Mouse (Mus musculus): Measurements from ENCODE around the gene Slc38a6. TPM values are rescaled to one million over a fixed set of nuclear protein-coding genes. Genes with fewer than 3 reads are reported as not detected.
A peak's percentile ranks its signal among the peaks of the same experiment; 100 is the strongest.

Gene Slc38a6
- polyA plus RNA-seq, 1 experiment: 7.8 TPM

GRCm38 (mm10) chr12:73325181-73325580 lies 38.6 kb downstream of the Slc38a6 start:
- Histone ChIP-seq H3K36me3 (ENCODE audit: control insufficient read depth, insufficient read depth) (no peaks in the 10 kb centered on the region), H3ac (ENCODE audit: control insufficient read depth, insufficient read length) (no peak overlapping the region), H3K4me3 (no peak overlapping the region), H3K4me2 (ENCODE audit: low read depth) (peak overlapping the region; percentile 78), H3K79me2 (ENCODE audit: control insufficient read depth, insufficient read depth) (no peaks in the 10 kb centered on the region), H3K27me3 (ENCODE audit: control insufficient read depth, insufficient read depth, insufficient read length) (no peaks in the 10 kb centered on the region)
- no peak for TF ChIP-seq TCF12 (IDR thresholded peaks at IDR 0.05; ENCODE audit: insufficient read depth, poor library complexity, severe bottlenecking)
- TF ChIP-seq TCF3 (IDR thresholded peaks at IDR 0.05; ENCODE audit: insufficient read length, low read depth): no peak
- TF ChIP-seq MAX (IDR thresholded peaks at IDR 0.05; ENCODE audit: low read depth): no peak
- no peak for TF ChIP-seq MYOG (IDR thresholded peaks at IDR 0.05; ENCODE audit: control insufficient read depth in 1 of 3, insufficient read depth in 1 of 3, insufficient read length in 2 of 3, low read depth in 2 of 3)
- TF ChIP-seq POLR2A (IDR thresholded peaks at IDR 0.05; ENCODE audit: insufficient read length, low read depth): no peak
- TF ChIP-seq CEBPB (IDR thresholded peaks at IDR 0.05; ENCODE audit: insufficient read depth, poor library complexity, severe bottlenecking): no peak
- TF ChIP-seq REST (IDR thresholded peaks at IDR 0.05; ENCODE audit: insufficient read depth, insufficient read length): no peak
- no peak for TF ChIP-seq E2F4 (IDR thresholded peaks at IDR 0.05; ENCODE audit: insufficient read depth)
- TF ChIP-seq USF1 (IDR thresholded peaks at IDR 0.05; ENCODE audit: low read depth): no peak
- no peak for TF ChIP-seq SRF (IDR thresholded peaks at IDR 0.05; ENCODE audit: control insufficient read depth, insufficient read length, low read depth)
- no peak for TF ChIP-seq MYOD1 (IDR thresholded peaks at IDR 0.05; ENCODE audit: control insufficient read depth in 1 of 3, insufficient read length in 2 of 3, low read depth in 2 of 3)
- TF ChIP-seq POLR2AphosphoS2 (IDR thresholded peaks at IDR 0.05; ENCODE audit: insufficient read length, low read depth): no peak

- TF ChIP-seq MAX (IDR thresholded peaks at IDR 0.05; ENCODE audit: low read depth): no peak
- no peak for TF ChIP-seq MYOG (IDR thresholded peaks at IDR 0.05; ENCODE audit: control insufficient read depth in 1 of 3, insufficient read depth in 1 of 3, insufficient read length in 2 of 3, low read depth in 2 of 3)
- no peak for TF ChIP-seq POLR2AphosphoS2 (IDR thresholded peaks at IDR 0.05; ENCODE audit: insufficient read length, low read depth)
- TF ChIP-seq REST (IDR thresholded peaks at IDR 0.05; ENCODE audit: insufficient read depth, insufficient read length): no peak
- TF ChIP-seq TCF12 (IDR thresholded peaks at IDR 0.05; ENCODE audit: insufficient read depth, poor library complexity, severe bottlenecking): no peak
- no peak for TF ChIP-seq MYOD1 (IDR thresholded peaks at IDR 0.05; ENCODE audit: control insufficient read depth in 1 of 3, insufficient read length in 2 of 3, low read depth in 2 of 3)
- no peak for TF ChIP-seq TCF3 (IDR thresholded peaks at IDR 0.05; ENCODE audit: insufficient read length, low read depth)
- no peak for TF ChIP-seq USF1 (IDR thresholded peaks at IDR 0.05; ENCODE audit: low read depth)
- TF ChIP-seq CEBPB (IDR thresholded peaks at IDR 0.05; ENCODE audit: insufficient read depth, poor library complexity, severe bottlenecking): no peak
- TF ChIP-seq POLR2A (IDR thresholded peaks at IDR 0.05; ENCODE audit: insufficient read length, low read depth): no peak
- no peak for TF ChIP-seq SRF (IDR thresholded peaks at IDR 0.05; ENCODE audit: control insufficient read depth, insufficient read length, low read depth)
- no peak for TF ChIP-seq E2F4 (IDR thresholded peaks at IDR 0.05; ENCODE audit: insufficient read depth)
- H3K36me3 ChIP-seq (ENCODE audit: control insufficient read depth, insufficient read depth): no peaks in the 10 kb centered on the region
- no peak overlapping the region for H3K4me3 ChIP-seq
- no peaks in the 10 kb centered on the region for H3K27me3 ChIP-seq (ENCODE audit: control insufficient read depth, insufficient read depth, insufficient read length)
- peak overlapping the region; percentile 78 for H3K4me2 ChIP-seq (ENCODE audit: low read depth)
- H3ac ChIP-seq (ENCODE audit: control insufficient read depth, insufficient read length): no peak overlapping the region
- H3K79me2 ChIP-seq (ENCODE audit: control insufficient read depth, insufficient read depth): no peaks in the 10 kb centered on the region
Measured at GRCm38 (mm10) chr12:73325617-73326016, 39.0 kb downstream of the Slc38a6 start.

- H3K36me3 ChIP-seq (ENCODE audit: control insufficient read depth, insufficient read depth): no peaks in the 10 kb centered on the region
- H3K4me3 ChIP-seq: no peak overlapping the region
- no peaks in the 10 kb centered on the region for H3K27me3 ChIP-seq (ENCODE audit: control insufficient read depth, insufficient read depth, insufficient read length)
- no peak overlapping the region for H3K4me2 ChIP-seq (ENCODE audit: low read depth)
- TF ChIP-seq MYOD1 (IDR thresholded peaks at IDR 0.05; ENCODE audit: control insufficient read depth in 1 of 3, insufficient read length in 2 of 3, low read depth in 2 of 3) (no peak), E2F4 (IDR thresholded peaks at IDR 0.05; ENCODE audit: insufficient read depth) (no peak), SRF (IDR thresholded peaks at IDR 0.05; ENCODE audit: control insufficient read depth, insufficient read length, low read depth) (no peak), CEBPB (IDR thresholded peaks at IDR 0.05; ENCODE audit: insufficient read depth, poor library complexity, severe bottlenecking) (no peak), MAX (IDR thresholded peaks at IDR 0.05; ENCODE audit: low read depth) (no peak), REST (IDR thresholded peaks at IDR 0.05; ENCODE audit: insufficient read depth, insufficient read length) (no peak), POLR2AphosphoS2 (IDR thresholded peaks at IDR 0.05; ENCODE audit: insufficient read length, low read depth) (no peak), TCF3 (IDR thresholded peaks at IDR 0.05; ENCODE audit: insufficient read length, low read depth) (no peak), USF1 (IDR thresholded peaks at IDR 0.05; ENCODE audit: low read depth) (no peak)
- no peaks in the 10 kb centered on the region for H3K79me2 ChIP-seq (ENCODE audit: control insufficient read depth, insufficient read depth)
- no peak overlapping the region for H3ac ChIP-seq (ENCODE audit: control insufficient read depth, insufficient read length)
Measured at GRCm38 (mm10) chr12:73327381-73327780, 40.8 kb downstream of the Slc38a6 start.

- no peaks in the 10 kb centered on the region for H3K27me3 ChIP-seq (ENCODE audit: control insufficient read depth, insufficient read depth, insufficient read length)
- H3K4me2 ChIP-seq (ENCODE audit: low read depth): no peak overlapping the region
- no peak overlapping the region for H3K4me3 ChIP-seq
- H3ac ChIP-seq (ENCODE audit: control insufficient read depth, insufficient read length): no peak overlapping the region
- TF ChIP-seq POLR2AphosphoS2 (IDR thresholded peaks at IDR 0.05; ENCODE audit: insufficient read length, low read depth) (no peak), SRF (IDR thresholded peaks at IDR 0.05; ENCODE audit: control insufficient read depth, insufficient read length, low read depth) (no peak), USF1 (IDR thresholded peaks at IDR 0.05; ENCODE audit: low read depth) (no peak), MYOG (IDR thresholded peaks at IDR 0.05; ENCODE audit: control insufficient read depth in 1 of 3, insufficient read depth in 1 of 3, insufficient read length in 2 of 3, low read depth in 2 of 3) (no peak), TCF12 (IDR thresholded peaks at IDR 0.05; ENCODE audit: insufficient read depth, poor library complexity, severe bottlenecking) (no peak), POLR2A (IDR thresholded peaks at IDR 0.05; ENCODE audit: insufficient read length, low read depth) (no peak), MYOD1 (IDR thresholded peaks at IDR 0.05; ENCODE audit: control insufficient read depth in 1 of 3, insufficient read length in 2 of 3, low read depth in 2 of 3) (no peak), REST (IDR thresholded peaks at IDR 0.05; ENCODE audit: insufficient read depth, insufficient read length) (no peak), CEBPB (IDR thresholded peaks at IDR 0.05; ENCODE audit: insufficient read depth, poor library complexity, severe bottlenecking) (no peak), MAX (IDR thresholded peaks at IDR 0.05; ENCODE audit: low read depth) (no peak), E2F4 (IDR thresholded peaks at IDR 0.05; ENCODE audit: insufficient read depth) (no peak), TCF3 (IDR thresholded peaks at IDR 0.05; ENCODE audit: insufficient read length, low read depth) (no peak)
- peaks cover 2% of the 10 kb centered on the region for H3K36me3 ChIP-seq (ENCODE audit: control insufficient read depth, insufficient read depth)
- H3K79me2 ChIP-seq (ENCODE audit: control insufficient read depth, insufficient read depth): no peaks in the 10 kb centered on the region
Measured at GRCm38 (mm10) chr12:73328448-73329167, 42.0 kb downstream of the Slc38a6 start.
